Mouse (Mus musculus): ENCODE measurements around the gene Ndufa3. TPM values are rescaled to one million over a fixed set of nuclear protein-coding genes. Genes with fewer than 3 reads are reported as not detected.
A peak's percentile ranks its signal among the peaks of the same experiment; 100 is the strongest.
"Not testable (repeated sequence)": the region's sequence is repeated elsewhere in the genome, so short reads cannot be mapped to it uniquely, and the experiment has no call there.

Ndufa3 gene
- not detected in 2 replicates for polyA plus RNA-seq (2012; ENCODE audit: insufficient read depth, insufficient read length, low replicate concordance, missing spikeins)

DNA sequence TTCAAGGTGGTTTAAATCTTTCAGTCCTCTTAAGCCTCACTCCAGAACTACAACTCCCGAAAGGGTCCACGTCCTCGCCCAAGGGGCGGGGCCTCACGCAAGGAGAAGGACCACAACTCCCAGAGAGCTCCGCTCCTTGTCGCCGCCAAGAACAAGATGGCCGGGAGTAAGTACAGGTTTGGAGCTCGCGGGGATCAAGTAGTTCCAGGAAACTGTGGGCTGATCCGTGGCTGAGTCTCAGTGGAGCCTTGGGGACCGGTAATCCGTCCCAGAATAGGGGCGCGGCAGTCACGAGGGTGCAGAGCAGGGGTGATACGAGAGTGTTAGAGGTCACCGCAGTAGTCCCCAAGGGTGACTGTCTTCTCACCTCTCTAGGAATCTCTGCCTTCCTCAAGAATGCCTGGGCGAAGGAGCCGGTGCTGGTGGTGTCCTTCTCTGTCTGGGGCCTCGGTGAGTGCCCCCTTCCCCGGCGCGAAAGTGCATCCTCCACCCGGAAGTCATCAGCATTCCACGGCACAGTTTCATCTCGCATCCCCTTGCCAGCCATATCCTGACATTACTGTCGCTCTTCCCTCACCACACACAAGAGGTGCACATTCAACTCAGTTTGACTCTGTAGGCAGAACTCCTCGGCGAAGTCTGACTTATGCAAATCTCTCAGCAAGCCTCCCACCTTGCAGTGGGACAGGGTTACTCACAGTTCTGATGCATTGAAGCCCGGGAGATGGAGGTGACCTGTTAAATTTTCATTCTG lies at the start of gene Ndufa3:
Gene Ndufa3 (plus strand): TSS at position 132 of the 754 bp plus-strand sequence.
- TF ChIP-seq POLR2A (IDR thresholded peaks at IDR 0.05; ENCODE audit: insufficient read depth, low read depth, low read length) (peak; percentile 73), CTCF (IDR thresholded peaks at IDR 0.05; ENCODE audit: insufficient read depth, low read depth, low read length) (no peak)
- 1% methylated on average over 32 of the region's 32 CpGs for WGBS
- H3K4me1 ChIP-seq (ENCODE audit: control insufficient read depth, insufficient read depth, low read length), result peaks cover 2% of the 10 kb centered on the region; the same call in 1 of the 2 replicates
- peak within 1 kb of the TSS; percentile 81 for H3K27ac ChIP-seq (ENCODE audit: insufficient read depth, low read depth, low read length)
- peak within 1 kb of the TSS; percentile 90 for H3K4me3 ChIP-seq (ENCODE audit: insufficient read depth, low read depth, low read length)

DNA sequence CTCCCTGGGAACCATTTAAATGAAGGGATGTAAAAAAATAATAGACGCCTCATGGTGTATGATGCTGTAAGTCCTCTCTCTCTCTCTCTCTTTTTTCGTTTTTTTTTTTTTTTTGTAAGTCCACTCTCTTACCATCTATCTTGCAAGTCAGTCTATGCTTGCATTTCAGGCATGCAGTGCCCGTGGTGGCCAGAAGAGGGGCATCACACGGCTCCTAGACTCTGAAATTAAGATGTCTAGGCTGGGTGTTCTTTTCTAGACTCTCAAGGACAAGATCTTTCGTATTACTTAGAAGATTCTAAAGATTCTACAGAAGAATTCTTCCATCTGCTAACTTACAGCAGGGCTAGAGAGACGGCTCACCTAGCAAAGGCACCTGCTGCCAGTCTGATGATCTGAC lies 47.4 kb upstream of the Ndufa3 start:
- TF ChIP-seq POLR2A (IDR thresholded peaks at IDR 0.05; ENCODE audit: insufficient read depth, low read depth, low read length), result no peak
- no peak for TF ChIP-seq CTCF (IDR thresholded peaks at IDR 0.05; ENCODE audit: insufficient read depth, low read depth, low read length)
- Histone ChIP-seq H3K4me3 (ENCODE audit: insufficient read depth, low read depth, low read length) (no peak overlapping the region), H3K27ac (ENCODE audit: insufficient read depth, low read depth, low read length) (no peak overlapping the region), H3K4me1 (ENCODE audit: control insufficient read depth, insufficient read depth, low read length) (no peaks in the 10 kb centered on the region)
- WGBS, result 70% methylated on average over 6 of the region's 6 CpGs

- H3K4me1 ChIP-seq (ENCODE audit: control insufficient read depth, insufficient read depth, low read length); H3K27ac ChIP-seq (ENCODE audit: insufficient read depth, low read depth, low read length); H3K4me3 ChIP-seq (ENCODE audit: insufficient read depth, low read depth, low read length): not testable (repeated sequence)
- WGBS, result 92% methylated on average over 3 of the region's 3 CpGs
These were observed 46.6 kb upstream of the Ndufa3 start for GRCm38 (mm10) chr7:3570580-3570979.

GRCm38 (mm10) chr7:3571847-3572246 lies 45.3 kb upstream of the Ndufa3 start:
- H3K4me3 ChIP-seq (ENCODE audit: insufficient read depth, low read depth, low read length), result no peak overlapping the region
- no peak overlapping the region for H3K27ac ChIP-seq (ENCODE audit: insufficient read depth, low read depth, low read length)
- 70% methylated on average over 1 of the region's 1 CpGs for WGBS
- no peak for TF ChIP-seq CTCF (IDR thresholded peaks at IDR 0.05; ENCODE audit: insufficient read depth, low read depth, low read length)
- no peak for TF ChIP-seq POLR2A (IDR thresholded peaks at IDR 0.05; ENCODE audit: insufficient read depth, low read depth, low read length)
- H3K4me1 ChIP-seq (ENCODE audit: control insufficient read depth, insufficient read depth, low read length), result no peaks in the 10 kb centered on the region

- TF ChIP-seq POLR2A (IDR thresholded peaks at IDR 0.05; ENCODE audit: insufficient read depth, low read depth, low read length) (no peak), CTCF (IDR thresholded peaks at IDR 0.05; ENCODE audit: insufficient read depth, low read depth, low read length) (no peak)
- Histone ChIP-seq H3K27ac (ENCODE audit: insufficient read depth, low read depth, low read length) (no peak overlapping the region), H3K4me1 (ENCODE audit: control insufficient read depth, insufficient read depth, low read length) (no peaks in the 10 kb centered on the region), H3K4me3 (ENCODE audit: insufficient read depth, low read depth, low read length) (no peak overlapping the region)
- 56% methylated on average over 5 of the region's 5 CpGs for WGBS
These were observed 43.0 kb upstream of the Ndufa3 start for GRCm38 (mm10) chr7:3574216-3574615.

DNA sequence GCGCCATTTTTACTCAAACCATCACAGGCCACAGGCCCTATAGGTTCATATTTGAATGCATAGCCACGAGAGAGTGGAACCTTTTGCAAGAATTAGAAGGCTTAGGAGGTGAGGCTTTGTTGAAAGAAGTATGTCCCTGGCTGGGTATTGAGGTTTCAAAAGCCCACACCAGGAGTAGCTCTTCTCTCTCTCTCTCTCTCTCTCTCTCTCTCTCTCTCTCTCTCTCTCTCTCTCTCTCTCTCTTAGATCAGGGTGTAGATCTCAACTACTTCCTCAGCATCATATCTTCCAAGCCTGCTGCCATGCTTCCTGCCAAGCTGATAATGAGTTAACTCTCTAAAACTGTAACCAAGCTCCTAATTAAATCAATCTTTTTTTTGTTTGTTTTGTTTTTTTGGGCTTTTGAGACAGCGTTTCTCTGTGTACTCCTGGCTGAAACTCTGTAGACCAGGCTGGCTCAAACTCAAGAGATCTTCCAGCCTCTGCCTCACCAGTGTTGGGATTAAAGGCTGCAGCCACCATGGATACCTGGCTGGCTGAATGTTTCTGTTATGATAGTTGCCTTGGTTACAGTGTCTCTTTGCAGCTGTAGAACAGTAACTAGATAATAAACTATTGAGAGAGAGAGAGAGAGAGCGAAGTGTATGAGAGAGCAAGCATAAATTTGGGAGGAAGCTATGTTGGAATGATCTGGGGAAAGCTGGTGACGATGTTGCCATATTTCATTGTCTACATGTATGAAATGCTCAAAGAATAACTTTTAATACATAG lies 40.6 kb upstream of the Ndufa3 start:
- no peak for TF ChIP-seq POLR2A (IDR thresholded peaks at IDR 0.05; ENCODE audit: insufficient read depth, low read depth, low read length)
- TF ChIP-seq CTCF (IDR thresholded peaks at IDR 0.05; ENCODE audit: insufficient read depth, low read depth, low read length), result no peak
- WGBS, result 60% methylated on average over 5 of the region's 5 CpGs
- Histone ChIP-seq H3K27ac (ENCODE audit: insufficient read depth, low read depth, low read length) (no peak overlapping the region), H3K4me3 (ENCODE audit: insufficient read depth, low read depth, low read length) (no peak overlapping the region), H3K4me1 (ENCODE audit: control insufficient read depth, insufficient read depth, low read length) (no peaks in the 10 kb centered on the region)

DNA sequence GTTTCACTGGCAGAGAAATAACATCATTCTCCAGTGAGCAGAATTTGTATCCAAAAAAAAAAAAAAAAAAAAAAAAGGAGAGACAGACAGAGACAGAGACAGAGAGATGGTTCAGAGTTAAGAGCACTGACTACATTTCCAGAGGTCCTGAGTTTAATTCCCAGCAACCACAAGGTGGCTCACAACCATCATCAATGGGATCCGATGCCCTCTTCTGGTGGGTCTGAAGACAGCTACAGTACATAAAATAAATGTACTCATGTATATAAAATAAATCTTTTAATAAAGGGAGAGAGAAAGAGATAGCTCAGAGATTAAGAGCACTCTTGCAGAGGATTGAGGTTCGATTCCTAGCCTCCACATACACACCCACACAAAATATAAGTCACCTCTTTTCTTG lies 39.0 kb upstream of the Ndufa3 start:
- H3K4me3 ChIP-seq (ENCODE audit: insufficient read depth, low read depth, low read length), result no peak overlapping the region

GRCm38 (mm10) chr7:3578952-3579546 lies 38.1 kb upstream of the Ndufa3 start:
- no peak for TF ChIP-seq POLR2A (IDR thresholded peaks at IDR 0.05; ENCODE audit: insufficient read depth, low read depth, low read length)
- H3K4me1 ChIP-seq (ENCODE audit: control insufficient read depth, insufficient read depth, low read length), result no peaks in the 10 kb centered on the region
- no peak overlapping the region for H3K27ac ChIP-seq (ENCODE audit: insufficient read depth, low read depth, low read length)
- no peak overlapping the region for H3K4me3 ChIP-seq (ENCODE audit: insufficient read depth, low read depth, low read length)
- 78% methylated on average over 6 of the region's 6 CpGs for WGBS

More for the DNA sequence above, 39.0 kb upstream of the Ndufa3 start:
- H3K27ac ChIP-seq (ENCODE audit: insufficient read depth, low read depth, low read length), result no peak overlapping the region
- TF ChIP-seq POLR2A (IDR thresholded peaks at IDR 0.05; ENCODE audit: insufficient read depth, low read depth, low read length) (no peak), CTCF (IDR thresholded peaks at IDR 0.05; ENCODE audit: insufficient read depth, low read depth, low read length) (no peak)
- 82% methylated on average over 2 of the region's 2 CpGs for WGBS
- H3K4me1 ChIP-seq (ENCODE audit: control insufficient read depth, insufficient read depth, low read length), result no peaks in the 10 kb centered on the region

DNA sequence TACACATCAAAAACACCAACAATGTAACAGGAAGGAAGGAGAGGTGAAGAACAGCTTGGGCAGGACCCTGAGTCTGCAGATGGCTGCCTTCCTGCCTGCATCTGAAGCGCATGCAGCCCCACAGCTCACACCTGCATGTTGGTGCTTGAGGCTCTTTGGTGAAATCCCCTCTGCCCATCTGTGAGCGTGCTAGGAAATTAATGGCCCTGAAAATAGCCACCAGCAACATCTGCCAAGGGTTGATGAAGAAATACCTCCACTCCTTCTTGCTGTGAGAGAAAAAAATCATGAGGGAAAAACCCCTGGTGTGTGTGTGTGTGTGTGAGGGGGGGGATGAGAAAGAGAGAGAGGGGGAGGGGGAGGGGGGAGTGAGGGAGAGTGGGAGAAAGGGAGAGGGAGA lies 37.1 kb upstream of the Ndufa3 start:
- Histone ChIP-seq H3K27ac (ENCODE audit: insufficient read depth, low read depth, low read length) (no peak overlapping the region), H3K4me1 (ENCODE audit: control insufficient read depth, insufficient read depth, low read length) (no peaks in the 10 kb centered on the region), H3K4me3 (ENCODE audit: insufficient read depth, low read depth, low read length) (no peak overlapping the region)
- WGBS, result 66% methylated on average over 2 of the region's 2 CpGs
- no peak for TF ChIP-seq POLR2A (IDR thresholded peaks at IDR 0.05; ENCODE audit: insufficient read depth, low read depth, low read length)
